Mouse (Mus musculus) midbrain, postnatal 0 days (tissue): ENCODE measurements around the gene Ncam2. TPM values are rescaled to one million over a fixed set of nuclear protein-coding genes. Genes with fewer than 3 reads are reported as not detected.
A peak's percentile ranks its signal among the peaks of the same experiment; 100 is the strongest.

Experiments
- ATAC-seq: fragments of 200-750 bp; cut with Nextera tagmentation; 2 replicates; pipeline ENCODE4 v1.8.0; 2017; ENCODE audit warnings: moderate number of reproducible peaks, mild to moderate bottlenecking, moderate TSS enrichment, moderate library complexity; ENCODE audit not compliant: low FRiP score
- DNase-seq: peaks from one replicate; pipeline ENCODE4 v3.0.0-alpha.2; 2015; ENCODE audit warnings: low spot score
- H3K27ac ChIP-seq: fragments of 300-500 bp; sonication (generic); 2 replicates; pipeline ENCODE4 v1.5.1; 2014; ENCODE audit warnings: low read depth, mild to moderate bottlenecking, low read length, mixed read lengths
- H3K27me3 ChIP-seq: fragments of 300-500 bp; sonication (generic); 2 replicates; pipeline ENCODE4 v1.6.1; 2014; ENCODE audit warnings: low read length, control low read depth, mixed read lengths; ENCODE audit not compliant: insufficient read depth
- H3K36me3 ChIP-seq: fragments of 300-500 bp; sonication (generic); 2 replicates; pipeline ENCODE4 v1.6.1; 2014; ENCODE audit warnings: low read length, control low read depth, mixed read lengths; ENCODE audit not compliant: insufficient read depth
- H3K4me1 ChIP-seq: fragments of 300-500 bp; sonication (generic); 2 replicates; pipeline ENCODE4 v1.6.1; 2014; ENCODE audit warnings: mild to moderate bottlenecking, control low read depth, antibody characterized with exemption, low read length, mixed read lengths; ENCODE audit not compliant: insufficient read depth
- H3K4me2 ChIP-seq: fragments of 300-500 bp; sonication (generic); 2 replicates; pipeline ENCODE4 v1.6.1; 2014; ENCODE audit warnings: low read depth, mild to moderate bottlenecking, low read length, mixed read lengths; ENCODE audit not compliant: poor library complexity, severe bottlenecking
- H3K4me3 ChIP-seq: fragments of 300-500 bp; sonication (generic); 2 replicates; pipeline ENCODE4 v1.5.1; 2014; ENCODE audit warnings: low read depth, mild to moderate bottlenecking, low read length, moderate library complexity
- H3K9ac ChIP-seq: fragments of 300-500 bp; sonication (generic); replicated peaks from 2 replicates; pipeline ENCODE4 v1.6.1; 2014; ENCODE audit warnings: mild to moderate bottlenecking, low read length, moderate library complexity, mixed read lengths; ENCODE audit not compliant: poor library complexity, severe bottlenecking
- H3K9me3 ChIP-seq: fragments of 300-500 bp; sonication (generic); 2 replicates; pipeline ENCODE4 v1.6.1; 2016; ENCODE audit warnings: low read length, control low read depth
- CTCF ChIP-seq: IDR thresholded peaks from 2 replicates; pipeline ENCODE4 v1.5.1; 2016; ENCODE audit warnings: antibody characterized with exemption, mild to moderate bottlenecking
- WGBS: fragments of 180-500 bp; shearing (Covaris S2); extraction: QIAGEN DNeasy Blood & Tissue Kit; methylation state at CpG from one replicate; pipeline ENCODE4 v1.1.7; 2014; 5-methylcytosine and 5-hydroxymethylcytosine counted together
- polyA plus RNA-seq: library from polyadenylated mRNA; unstranded; fragments of >200 nt; fragmentation: Nextera tagmentation; extraction: Ambion mirVana; gene quantifications from 2 replicates; pipeline ENCODE4 v1.2.1, GENCODE M21; 2015
- total RNA-seq: library from RNA; depleted of rRNA; stranded (reverse); fragments of >200 nt; gene quantifications from 2 replicates; pipeline ENCODE4 v1.2.3, GENCODE M21; 2014

The Ncam2 gene
- total and polyA plus RNA-seq, 2 experiments from 2014 or later, result 29.3 to 87.1 TPM

- ATAC-seq (no peak), DNase-seq (no peak)
- WGBS, result 70% methylated on average over 3 of the region's 3 CpGs
- Histone ChIP-seq H3K9me3 (no peaks in the 10 kb centered on the region), H3K4me1 (no peaks in the 10 kb centered on the region), H3K4me3 (no peak overlapping the region), H3K4me2 (no peak overlapping the region), H3K9ac (no peak overlapping the region), H3K27me3 (no peaks in the 10 kb centered on the region), H3K27ac (no peak overlapping the region), H3K36me3 (no peaks in the 10 kb centered on the region)
- no peak for TF ChIP-seq CTCF
Measured at GRCm38 (mm10) chr16:81536230-81536629, 335.7 kb downstream of the Ncam2 start.

- H3K36me3 ChIP-seq, result peaks cover under 1% of the 10 kb centered on the region; the same call in 1 of the 2 replicates
- 62% methylated on average over 4 of the region's 4 CpGs for WGBS
Measured at GRCm38 (mm10) chr16:81587565-81588107, 387.1 kb downstream of the Ncam2 start.

GRCm38 (mm10) chr16:81623276-81623675, 422.8 kb downstream of the Ncam2 start:
- no peak for DNase-seq
- Histone ChIP-seq H3K4me3 (no peak overlapping the region), H3K4me1 (no peaks in the 10 kb centered on the region), H3K27ac (no peak overlapping the region), H3K9me3 (no peaks in the 10 kb centered on the region), H3K9ac (no peak overlapping the region), H3K27me3 (no peaks in the 10 kb centered on the region), H3K4me2 (no peak overlapping the region), H3K36me3 (no peaks in the 10 kb centered on the region)
- TF ChIP-seq CTCF, result no peak
- ATAC-seq, result no peak
- WGBS, result 59% methylated on average over 6 of the region's 6 CpGs

More at GRCm38 (mm10) chr16:81587565-81588107, 387.1 kb downstream of the Ncam2 start:
- Histone ChIP-seq H3K4me2 (no peak overlapping the region), H3K9ac (no peak overlapping the region), H3K27ac (no peak overlapping the region), H3K9me3 (no peaks in the 10 kb centered on the region), H3K4me3 (no peak overlapping the region), H3K27me3 (no peaks in the 10 kb centered on the region), H3K4me1 (no peaks in the 10 kb centered on the region)
- TF ChIP-seq CTCF, result no peak
- DNase-seq, result peak; percentile 1
- no peak for ATAC-seq

- H3K4me2 ChIP-seq, result no peak overlapping the region
- no peak overlapping the region for H3K4me3 ChIP-seq
- H3K27ac ChIP-seq, result no peak overlapping the region
- H3K27me3 ChIP-seq, result no peaks in the 10 kb centered on the region
- H3K9ac ChIP-seq, result no peak overlapping the region
- H3K36me3 ChIP-seq, result no peaks in the 10 kb centered on the region
- ATAC-seq (no peak), DNase-seq (no peak)
- no peaks in the 10 kb centered on the region for H3K4me1 ChIP-seq
- H3K9me3 ChIP-seq, result no peaks in the 10 kb centered on the region
- WGBS, result 54% methylated on average over 4 of the region's 4 CpGs
- no peak for TF ChIP-seq CTCF
Measured at GRCm38 (mm10) chr16:81623776-81624175, 423.3 kb downstream of the Ncam2 start.

- no peak overlapping the region for H3K4me3 ChIP-seq
- ATAC-seq, result no peak
- 74% methylated on average over 3 of the region's 3 CpGs for WGBS
Measured at GRCm38 (mm10) chr16:81650286-81650685, 449.8 kb downstream of the Ncam2 start.

GRCm38 (mm10) chr16:81651550-81651949, 451.1 kb downstream of the Ncam2 start:
- Histone ChIP-seq H3K36me3 (no peaks in the 10 kb centered on the region), H3K27ac (no peak overlapping the region), H3K4me2 (no peak overlapping the region), H3K27me3 (no peaks in the 10 kb centered on the region), H3K4me3 (no peak overlapping the region), H3K9ac (no peak overlapping the region), H3K9me3 (no peaks in the 10 kb centered on the region; the same call in 1 of the 2 replicates), H3K4me1 (no peaks in the 10 kb centered on the region)
- 17% methylated on average over 1 of the region's 1 CpGs for WGBS
- no peak for TF ChIP-seq CTCF
- ATAC-seq, result no peak
- peak; percentile 70 for DNase-seq

More at GRCm38 (mm10) chr16:81650286-81650685, 449.8 kb downstream of the Ncam2 start:
- DNase-seq, result no peak
- Histone ChIP-seq H3K9me3 (no peaks in the 10 kb centered on the region; the same call in 1 of the 2 replicates), H3K27ac (no peak overlapping the region), H3K4me2 (no peak overlapping the region), H3K4me1 (no peaks in the 10 kb centered on the region), H3K27me3 (no peaks in the 10 kb centered on the region), H3K9ac (no peak overlapping the region), H3K36me3 (no peaks in the 10 kb centered on the region)
- no peak for TF ChIP-seq CTCF
